Mouse (Mus musculus) brain, embryonic 18.5 days (tissue): Measurements from ENCODE around the gene Hspb1.
A peak's percentile ranks its signal among the peaks of the same experiment; 100 is the strongest.

ENCODE experiments used
- DNase-seq: peaks from one replicate; pipeline ENCODE4 v3.0.0-alpha.2; 2012; ENCODE audit warnings: low read depth, low spot score

Hspb1 gene

GRCm38 (mm10) chr5:135913201-135913600 lies 25.5 kb downstream of the Hspb1 start:
- no peak for DNase-seq

GRCm38 (mm10) chr5:135914156-135914555 lies 26.4 kb downstream of the Hspb1 start:
- DNase-seq, result no peak

GRCm38 (mm10) chr5:135916051-135916565 lies 28.4 kb downstream of the Hspb1 start:
- DNase-seq, result no peak

GRCm38 (mm10) chr5:135916601-135917000 lies 28.9 kb downstream of the Hspb1 start:
- DNase-seq, result no peak

GRCm38 (mm10) chr5:135917327-135918058 lies 29.8 kb downstream of the Hspb1 start:
- DNase-seq, result no peak

GRCm38 (mm10) chr5:135918059-135918437 lies 30.3 kb downstream of the Hspb1 start:
- no peak for DNase-seq

GRCm38 (mm10) chr5:135918593-135918992 lies 30.9 kb downstream of the Hspb1 start:
- DNase-seq, result no peak

- no peak for DNase-seq
Observed at GRCm38 (mm10) chr5:135919902-135920301, 32.2 kb downstream of the Hspb1 start.

- DNase-seq, result no peak
Observed at GRCm38 (mm10) chr5:135923901-135924300, 36.2 kb downstream of the Hspb1 start.

GRCm38 (mm10) chr5:135929685-135930424 lies 42.1 kb downstream of the Hspb1 start:
- no peak for DNase-seq

GRCm38 (mm10) chr5:135931526-135931925 lies 43.8 kb downstream of the Hspb1 start:
- DNase-seq, result no peak

- DNase-seq, result no peak
Observed at GRCm38 (mm10) chr5:135932359-135932758, 44.6 kb downstream of the Hspb1 start.

GRCm38 (mm10) chr5:135933222-135933899 lies 45.6 kb downstream of the Hspb1 start:
- no peak for DNase-seq

GRCm38 (mm10) chr5:135933900-135934441 lies 46.3 kb downstream of the Hspb1 start:
- DNase-seq, result peak; percentile 43

GRCm38 (mm10) chr5:135934481-135935175 lies 46.9 kb downstream of the Hspb1 start, which contains the start of gene Ywhag:
Ywhag (minus strand) TSS chr5:135934616.
- peak; percentile 94 for DNase-seq

- DNase-seq, result no peak
Observed at GRCm38 (mm10) chr5:135935176-135935523, 47.4 kb downstream of the Hspb1 start.

- no peak for DNase-seq
Observed at GRCm38 (mm10) chr5:135935641-135936190, 48.0 kb downstream of the Hspb1 start.
